Mouse (Mus musculus) hindbrain, embryonic 11.5 days (tissue): ENCODE measurements around the gene Brd3. TPM values are rescaled to one million over a fixed set of nuclear protein-coding genes. Genes with fewer than 3 reads are reported as not detected.
"Not testable (repeated sequence)": the region's sequence is repeated elsewhere in the genome, so short reads cannot be mapped to it uniquely, and the experiment has no call there.

ENCODE experiments used
- ATAC-seq: fragments of 200-750 bp; cut with Nextera tagmentation; 2 replicates; pipeline ENCODE4 v1.8.0; 2017; ENCODE audit warnings: mild to moderate bottlenecking, moderate TSS enrichment, moderate library complexity; ENCODE audit not compliant: low FRiP score
- DNase-seq: peaks from one replicate; pipeline ENCODE4 v3.0.0-alpha.2; 2015; ENCODE audit warnings: low spot score
- H3K27ac ChIP-seq: fragments of 300-500 bp; sonication (generic); 2 replicates; pipeline ENCODE4 v1.5.1; 2014; ENCODE audit warnings: mild to moderate bottlenecking, low read depth, low read length
- H3K27me3 ChIP-seq: fragments of 300-500 bp; sonication (generic); 2 replicates; pipeline ENCODE4 v1.6.1; 2014; ENCODE audit warnings: mild to moderate bottlenecking, low read length, moderate library complexity, mixed read lengths; ENCODE audit not compliant: control insufficient read depth, insufficient read depth
- H3K36me3 ChIP-seq: fragments of 300-500 bp; sonication (generic); 2 replicates; pipeline ENCODE4 v1.6.1; 2014; ENCODE audit warnings: mild to moderate bottlenecking, low read length, moderate library complexity, mixed read lengths; ENCODE audit not compliant: control insufficient read depth, insufficient read depth
- H3K4me1 ChIP-seq: fragments of 300-500 bp; sonication (generic); replicated peaks from 2 replicates; pipeline ENCODE4 v1.6.1; 2014; ENCODE audit warnings: low read length, mixed read lengths; ENCODE audit not compliant: control insufficient read depth, insufficient read depth
- H3K4me2 ChIP-seq: fragments of 300-500 bp; sonication (generic); replicated peaks from 2 replicates; pipeline ENCODE4 v1.6.1; 2014; ENCODE audit warnings: mild to moderate bottlenecking, low read depth, low read length
- H3K4me3 ChIP-seq: fragments of 300-500 bp; sonication (generic); 2 replicates; pipeline ENCODE4 v1.5.1; 2014; ENCODE audit warnings: low read depth, low read length
- H3K9ac ChIP-seq: fragments of 300-500 bp; sonication (generic); 2 replicates; pipeline ENCODE4 v1.6.1; 2014; ENCODE audit warnings: low read depth, low read length
- H3K9me3 ChIP-seq: fragments of 300-500 bp; sonication (generic); 2 replicates; pipeline ENCODE4 v1.6.1; 2016; ENCODE audit warnings: low read length; ENCODE audit not compliant: control insufficient read depth
- WGBS: fragments of 180-500 bp; shearing (Covaris S2); extraction: QIAGEN DNeasy Blood & Tissue Kit; methylation state at CpG from one replicate; pipeline ENCODE4 v1.1.7; 2014; 5-methylcytosine and 5-hydroxymethylcytosine counted together
- polyA plus RNA-seq: library from polyadenylated mRNA; unstranded; fragments of >200 nt; fragmentation: Nextera tagmentation; extraction: Ambion mirVana; gene quantifications from 2 replicates; pipeline ENCODE4 v1.2.1, GENCODE M21; 2014

Gene Brd3
- 160 and 161 TPM in 2 replicates for polyA plus RNA-seq

DNA sequence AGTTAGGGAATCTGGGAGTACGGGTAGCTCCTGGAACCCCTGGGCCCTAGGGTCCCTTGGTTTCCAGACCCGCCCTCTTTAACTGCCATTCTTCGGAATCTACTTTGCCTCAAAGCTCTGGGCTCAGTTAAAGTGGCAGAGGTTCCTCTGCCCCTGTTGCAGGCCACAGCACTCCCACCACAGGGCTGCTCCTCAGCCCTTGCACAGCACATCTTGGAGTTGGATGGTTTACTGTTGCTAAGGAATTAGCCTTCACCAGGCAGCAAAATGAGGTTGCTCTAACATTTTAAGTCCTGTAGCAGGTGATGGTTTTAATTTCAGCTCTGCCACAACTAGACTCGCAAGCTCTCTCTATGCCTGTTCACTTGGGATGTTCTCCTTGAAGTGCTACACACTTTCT lies at the start of gene Brd3:
Brd3 (minus strand) TSS at position 101 of the 400 bp plus-strand sequence.
- DNase-seq = no peak
- H3K4me3 ChIP-seq = no peak within 1 kb of the TSS
- no peaks in the 10 kb centered on the region for H3K4me1 ChIP-seq
- H3K27ac ChIP-seq = no peak within 1 kb of the TSS
- H3K4me2 ChIP-seq = no peak within 1 kb of the TSS
- no peaks in the 10 kb centered on the region for H3K27me3 ChIP-seq
- no peaks in the 10 kb centered on the region for H3K9me3 ChIP-seq
- no peak within 1 kb of the TSS for H3K9ac ChIP-seq
- 65% methylated on average over 4 of the region's 4 CpGs for WGBS
- ATAC-seq = no peak
- no peaks in the 10 kb centered on the region for H3K36me3 ChIP-seq

DNA sequence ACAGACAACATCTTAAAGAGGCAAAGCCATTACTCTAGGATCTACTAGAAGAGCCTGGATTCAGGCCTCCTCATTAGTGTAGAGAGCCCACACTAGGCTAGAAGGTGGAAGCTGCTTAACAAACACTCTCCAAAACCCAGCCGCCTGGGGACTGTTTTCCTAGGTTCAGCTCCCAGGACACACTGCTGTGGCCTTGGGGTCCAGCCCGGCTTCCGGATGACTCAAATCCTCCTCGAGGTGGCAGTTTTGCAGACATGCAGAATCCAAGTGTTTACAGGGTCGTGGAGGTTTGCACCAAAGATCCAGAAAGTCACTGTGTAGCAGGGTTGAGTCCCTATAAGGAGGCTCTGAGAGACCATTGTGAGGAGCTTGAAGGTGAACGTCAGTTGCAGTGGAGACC lies 49.5 kb upstream of the Brd3 start:
- no peak for ATAC-seq
- no peak overlapping the region for H3K4me3 ChIP-seq
- WGBS = 90% methylated on average over 6 of the region's 6 CpGs

DNA sequence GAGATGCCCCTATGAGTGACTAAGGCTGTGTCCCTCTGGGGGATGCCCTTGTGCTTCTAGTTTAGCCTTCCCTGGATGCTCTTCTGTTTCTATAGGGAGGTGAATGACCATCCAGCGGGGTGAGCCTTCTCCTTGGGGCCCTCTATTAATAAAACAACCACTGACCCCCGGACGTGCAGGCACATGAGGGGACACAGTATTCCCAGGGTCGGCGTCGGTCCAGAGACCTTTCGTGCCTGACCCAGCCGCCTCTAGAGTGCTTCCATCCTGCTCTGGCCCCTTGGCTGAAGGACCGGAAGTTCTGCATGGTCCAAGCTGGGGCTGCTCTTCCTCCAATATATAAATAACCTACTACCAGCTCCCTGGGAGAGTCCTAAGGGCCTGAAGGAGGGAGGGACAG lies 46.8 kb upstream of the Brd3 start:
- no peak overlapping the region for H3K4me2 ChIP-seq
- H3K4me3 ChIP-seq = no peak overlapping the region
- no peaks in the 10 kb centered on the region for H3K4me1 ChIP-seq
- H3K27ac ChIP-seq = no peak overlapping the region
- WGBS = 77% methylated on average over 9 of the region's 9 CpGs
- no peaks in the 10 kb centered on the region for H3K27me3 ChIP-seq
- DNase-seq (no peak), ATAC-seq (no peak)
- no peak overlapping the region for H3K9ac ChIP-seq
- no peaks in the 10 kb centered on the region for H3K9me3 ChIP-seq
- H3K36me3 ChIP-seq = no peaks in the 10 kb centered on the region

More for the DNA sequence above, 49.5 kb upstream of the Brd3 start:
- Histone ChIP-seq H3K4me1 (no peaks in the 10 kb centered on the region), H3K4me2 (no peak overlapping the region), H3K27me3 (no peaks in the 10 kb centered on the region), H3K9ac (no peak overlapping the region), H3K27ac (no peak overlapping the region), H3K9me3 (no peaks in the 10 kb centered on the region), H3K36me3 (no peaks in the 10 kb centered on the region)
- no peak for DNase-seq

- Histone ChIP-seq H3K4me1 (no peaks in the 10 kb centered on the region), H3K9me3 (no peaks in the 10 kb centered on the region), H3K36me3 (no peaks in the 10 kb centered on the region), H3K4me2 (no peak overlapping the region), H3K27me3 (no peaks in the 10 kb centered on the region), H3K27ac (no peak overlapping the region), H3K4me3 (no peak overlapping the region), H3K9ac (no peak overlapping the region)
- DNase-seq (peak; percentile 85), ATAC-seq (no peak)
- WGBS = 28% methylated on average over 7 of the region's 7 CpGs
Measured at GRCm38 (mm10) chr2:27552620-27553287, 45.3 kb upstream of the Brd3 start.

- H3K4me2 ChIP-seq = no peak overlapping the region
- no peak for DNase-seq
- ATAC-seq = no peak
- no peak overlapping the region for H3K27ac ChIP-seq
- no peak overlapping the region for H3K9ac ChIP-seq
- WGBS = 47% methylated on average over 1 of the region's 1 CpGs
- no peaks in the 10 kb centered on the region for H3K36me3 ChIP-seq
- no peaks in the 10 kb centered on the region for H3K27me3 ChIP-seq
- no peaks in the 10 kb centered on the region for H3K4me1 ChIP-seq
- H3K9me3 ChIP-seq = no peaks in the 10 kb centered on the region
- H3K4me3 ChIP-seq = no peak overlapping the region
Measured at GRCm38 (mm10) chr2:27548664-27549369, 41.4 kb upstream of the Brd3 start.

- H3K9me3 ChIP-seq = no peaks in the 10 kb centered on the region
- no peak overlapping the region for H3K4me3 ChIP-seq
- H3K36me3 ChIP-seq = no peaks in the 10 kb centered on the region
- 96% methylated on average over 2 of the region's 2 CpGs for WGBS
- DNase-seq (no peak), ATAC-seq (no peak)
- H3K4me1 ChIP-seq = no peaks in the 10 kb centered on the region
- H3K27me3 ChIP-seq = no peaks in the 10 kb centered on the region
- no peak overlapping the region for H3K9ac ChIP-seq
- no peak overlapping the region for H3K4me2 ChIP-seq
- H3K27ac ChIP-seq = no peak overlapping the region
Measured at GRCm38 (mm10) chr2:27547986-27548385, 40.5 kb upstream of the Brd3 start.

GRCm38 (mm10) chr2:27547326-27547725 lies 39.9 kb upstream of the Brd3 start:
- Histone ChIP-seq H3K4me3 (no peak overlapping the region), H3K27me3 (no peaks in the 10 kb centered on the region), H3K9ac (no peak overlapping the region), H3K36me3 (no peaks in the 10 kb centered on the region), H3K4me1 (no peaks in the 10 kb centered on the region), H3K27ac (no peak overlapping the region), H3K4me2 (no peak overlapping the region), H3K9me3 (no peaks in the 10 kb centered on the region)
- WGBS = 64% methylated on average over 1 of the region's 1 CpGs
- DNase-seq (no peak), ATAC-seq (no peak)

- not testable (repeated sequence) for H3K27me3 ChIP-seq
- WGBS = 94% methylated on average over 8 of the region's 8 CpGs
Measured at GRCm38 (mm10) chr2:27546041-27546440, 38.6 kb upstream of the Brd3 start.

GRCm38 (mm10) chr2:27545517-27545916 lies 38.1 kb upstream of the Brd3 start:
- not testable (repeated sequence) for H3K27ac ChIP-seq, ATAC-seq, H3K4me3 ChIP-seq, H3K36me3 ChIP-seq, DNase-seq, H3K27me3 ChIP-seq, H3K9ac ChIP-seq, H3K4me1 ChIP-seq, H3K4me2 ChIP-seq, H3K9me3 ChIP-seq
- 91% methylated on average over 3 of the region's 3 CpGs for WGBS

More at GRCm38 (mm10) chr2:27546041-27546440, 38.6 kb upstream of the Brd3 start:
- not testable (repeated sequence) for H3K9me3 ChIP-seq, H3K4me1 ChIP-seq, H3K9ac ChIP-seq, H3K27ac ChIP-seq, H3K4me2 ChIP-seq, H3K4me3 ChIP-seq, ATAC-seq, H3K36me3 ChIP-seq, DNase-seq
